Mouse (Mus musculus) embryonic fibroblast, embryonic 13.5 days (primary cell): ENCODE measurements around the gene Moap1.

ENCODE experiments used
- CTCF ChIP-seq: IDR thresholded peaks from 2 replicates; pipeline ENCODE4 v1.5.1; 2011; ENCODE audit warnings: mild to moderate bottlenecking, control low read depth, low read length, moderate library complexity, borderline replicate concordance; ENCODE audit not compliant: insufficient read depth
- POLR2A ChIP-seq: IDR thresholded peaks from 2 replicates; pipeline ENCODE4 v1.6.1; 2011; ENCODE audit warnings: low read depth, mild to moderate bottlenecking, control low read depth, low read length, moderate library complexity

- TF ChIP-seq POLR2A (no peak), CTCF (no peak)
Measured at GRCm38 (mm10) chr12:102722451-102722850, 21.0 kb downstream of the Moap1 start.
